Mouse (Mus musculus): ENCODE results near the gene Gan. TPM values are rescaled to one million over a fixed set of nuclear protein-coding genes. Genes with fewer than 3 reads are reported as not detected.

Gene Gan
- polyA plus RNA-seq, 1 experiment from 2014 or later = 4.1 TPM

- WGBS = 14% methylated on average over 9 of the region's 9 CpGs
- Histone ChIP-seq H3K4me1 (ENCODE audit: control insufficient read depth, insufficient read depth, low read length) (no peaks in the 10 kb centered on the region), H3K9me3 (ENCODE audit: control insufficient read depth, low read length) (no peaks in the 10 kb centered on the region), H3K9ac (replicated peaks; ENCODE audit: low read depth, low read length) (no peak overlapping the region), H3K4me2 (ENCODE audit: low read depth, low read length) (peak overlapping the region; percentile 21; the same call in 1 of the 2 replicates), H3K27me3 (ENCODE audit: control insufficient read depth, insufficient read depth, low read length) (no peaks in the 10 kb centered on the region), H3K36me3 (ENCODE audit: control insufficient read depth, insufficient read depth, low read length) (no peaks in the 10 kb centered on the region), H3K4me3 (ENCODE audit: low read depth, low read length) (0 out of 2 replicates have a peak overlapping the region, but pooled peaks have one; percentile 5), H3K27ac (ENCODE audit: low read depth, low read length) (no peak overlapping the region)
- ATAC-seq (ENCODE audit: low read depth) = peak; percentile 76; the same call in 1 of the 2 replicates
These were observed 66.7 kb downstream of the Gan start for GRCm38 (mm10) chr8:117224630-117225029.

DNA sequence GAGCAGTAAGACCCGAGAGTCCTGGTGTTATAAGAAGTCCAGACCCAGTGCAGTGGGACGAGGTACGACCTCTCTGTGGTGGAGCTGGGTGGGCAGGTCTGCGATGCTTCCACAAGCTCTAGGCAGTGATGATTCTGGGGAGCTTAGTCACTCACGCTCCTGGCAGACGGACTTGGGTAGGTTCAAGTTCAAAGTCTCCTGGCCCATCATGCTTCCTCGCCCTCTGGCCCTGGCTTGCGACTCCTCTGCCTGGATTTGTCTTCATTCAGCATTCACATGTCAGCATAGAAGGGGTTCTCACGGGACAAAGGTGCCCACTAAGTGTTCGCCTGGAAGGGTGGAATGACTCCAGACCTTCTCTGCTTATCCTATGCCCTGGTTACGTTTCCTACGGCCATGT lies 68.4 kb downstream of the Gan start:
- no peaks in the 10 kb centered on the region for H3K9me3 ChIP-seq (ENCODE audit: control insufficient read depth, low read length)
- ATAC-seq (ENCODE audit: low read depth) = no peak
- H3K9ac ChIP-seq (replicated peaks; ENCODE audit: low read depth, low read length) = no peak overlapping the region
- H3K4me1 ChIP-seq (ENCODE audit: control insufficient read depth, insufficient read depth, low read length) = no peaks in the 10 kb centered on the region
- H3K36me3 ChIP-seq (ENCODE audit: control insufficient read depth, insufficient read depth, low read length) = no peaks in the 10 kb centered on the region
- 89% methylated on average over 12 of the region's 12 CpGs for WGBS
- no peaks in the 10 kb centered on the region for H3K27me3 ChIP-seq (ENCODE audit: control insufficient read depth, insufficient read depth, low read length)
- no peak overlapping the region for H3K27ac ChIP-seq (ENCODE audit: low read depth, low read length)
- no peak overlapping the region for H3K4me3 ChIP-seq (ENCODE audit: low read depth, low read length)
- no peak overlapping the region for H3K4me2 ChIP-seq (ENCODE audit: low read depth, low read length)

- H3K36me3 ChIP-seq (ENCODE audit: control insufficient read depth, insufficient read depth, low read length) = no peaks in the 10 kb centered on the region
- H3K4me3 ChIP-seq (ENCODE audit: low read depth, low read length) = no peak overlapping the region
- no peak overlapping the region for H3K4me2 ChIP-seq (ENCODE audit: low read depth, low read length)
- WGBS = 85% methylated on average over 2 of the region's 2 CpGs
- H3K27ac ChIP-seq (ENCODE audit: low read depth, low read length) = no peak overlapping the region
- H3K9me3 ChIP-seq (ENCODE audit: control insufficient read depth, low read length) = no peaks in the 10 kb centered on the region
- H3K9ac ChIP-seq (replicated peaks; ENCODE audit: low read depth, low read length) = no peak overlapping the region
- H3K4me1 ChIP-seq (ENCODE audit: control insufficient read depth, insufficient read depth, low read length) = no peaks in the 10 kb centered on the region
- no peak for ATAC-seq (ENCODE audit: low read depth)
- H3K27me3 ChIP-seq (ENCODE audit: control insufficient read depth, insufficient read depth, low read length) = no peaks in the 10 kb centered on the region
These were observed 69.4 kb downstream of the Gan start for GRCm38 (mm10) chr8:117227339-117227738.

- H3K27ac ChIP-seq (ENCODE audit: low read depth, low read length) = no peak overlapping the region
- no peaks in the 10 kb centered on the region for H3K9me3 ChIP-seq (ENCODE audit: control insufficient read depth, low read length)
- H3K27me3 ChIP-seq (ENCODE audit: control insufficient read depth, insufficient read depth, low read length) = no peaks in the 10 kb centered on the region
- H3K4me2 ChIP-seq (ENCODE audit: low read depth, low read length) = no peak overlapping the region
- 92% methylated on average over 7 of the region's 7 CpGs for WGBS
- H3K4me3 ChIP-seq (ENCODE audit: low read depth, low read length) = no peak overlapping the region
- H3K36me3 ChIP-seq (ENCODE audit: control insufficient read depth, insufficient read depth, low read length) = no peaks in the 10 kb centered on the region
- no peak overlapping the region for H3K9ac ChIP-seq (replicated peaks; ENCODE audit: low read depth, low read length)
- no peaks in the 10 kb centered on the region for H3K4me1 ChIP-seq (ENCODE audit: control insufficient read depth, insufficient read depth, low read length)
- no peak for ATAC-seq (ENCODE audit: low read depth)
These were observed 75.3 kb downstream of the Gan start for GRCm38 (mm10) chr8:117233199-117233598.

GRCm38 (mm10) chr8:117236531-117236930 lies 78.6 kb downstream of the Gan start:
- Histone ChIP-seq H3K4me1 (ENCODE audit: control insufficient read depth, insufficient read depth, low read length) (no peaks in the 10 kb centered on the region), H3K9ac (replicated peaks; ENCODE audit: low read depth, low read length) (no peak overlapping the region), H3K9me3 (ENCODE audit: control insufficient read depth, low read length) (no peaks in the 10 kb centered on the region), H3K27me3 (ENCODE audit: control insufficient read depth, insufficient read depth, low read length) (no peaks in the 10 kb centered on the region), H3K4me3 (ENCODE audit: low read depth, low read length) (no peak overlapping the region), H3K4me2 (ENCODE audit: low read depth, low read length) (no peak overlapping the region), H3K27ac (ENCODE audit: low read depth, low read length) (no peak overlapping the region), H3K36me3 (ENCODE audit: control insufficient read depth, insufficient read depth, low read length) (no peaks in the 10 kb centered on the region)
- no peak for ATAC-seq (ENCODE audit: low read depth)
- WGBS = 95% methylated on average over 4 of the region's 4 CpGs

GRCm38 (mm10) chr8:117240326-117240725 lies 82.4 kb downstream of the Gan start:
- H3K4me1 ChIP-seq (ENCODE audit: control insufficient read depth, insufficient read depth, low read length) = no peaks in the 10 kb centered on the region
- H3K4me3 ChIP-seq (ENCODE audit: low read depth, low read length) = no peak overlapping the region
- ATAC-seq (ENCODE audit: low read depth) = no peak
- H3K4me2 ChIP-seq (ENCODE audit: low read depth, low read length) = no peak overlapping the region
- no peaks in the 10 kb centered on the region for H3K27me3 ChIP-seq (ENCODE audit: control insufficient read depth, insufficient read depth, low read length)
- WGBS = 80% methylated on average over 5 of the region's 5 CpGs
- H3K9me3 ChIP-seq (ENCODE audit: control insufficient read depth, low read length) = no peaks in the 10 kb centered on the region
- H3K36me3 ChIP-seq (ENCODE audit: control insufficient read depth, insufficient read depth, low read length) = no peaks in the 10 kb centered on the region
- H3K27ac ChIP-seq (ENCODE audit: low read depth, low read length) = no peak overlapping the region
- no peak overlapping the region for H3K9ac ChIP-seq (replicated peaks; ENCODE audit: low read depth, low read length)

DNA sequence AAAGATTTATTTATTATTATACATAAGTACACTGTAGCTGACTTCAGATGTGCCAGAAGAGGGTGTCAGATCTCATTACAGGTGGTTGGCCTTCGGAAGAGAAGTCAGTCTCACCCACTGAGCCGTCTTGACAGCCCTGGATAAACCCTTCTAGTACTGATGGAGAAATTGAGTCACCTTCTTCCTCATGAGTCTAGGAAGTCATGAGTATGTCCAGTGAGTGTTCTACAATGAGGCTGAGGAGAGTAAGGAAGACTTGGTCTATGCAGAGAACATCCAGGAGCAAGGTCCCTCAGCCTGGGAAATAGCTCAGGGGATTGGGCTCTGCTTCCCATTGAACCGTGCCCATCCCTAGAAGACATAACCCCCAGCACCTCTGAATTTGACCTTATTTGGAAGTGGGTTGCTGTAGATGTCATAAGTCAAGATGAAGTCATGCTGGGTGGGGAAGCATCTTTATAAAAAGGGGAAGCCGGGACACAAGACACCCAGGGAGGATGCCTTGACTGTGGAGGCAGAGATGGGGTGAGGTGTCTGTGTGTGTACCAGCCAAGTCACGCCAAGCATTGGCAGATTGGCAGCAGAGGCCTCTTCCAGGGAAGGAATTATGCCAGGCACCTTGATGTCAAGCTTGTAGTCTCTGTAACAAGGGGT lies 83.0 kb downstream of the Gan start:
- ATAC-seq (ENCODE audit: low read depth) = no peak
- Histone ChIP-seq H3K36me3 (ENCODE audit: control insufficient read depth, insufficient read depth, low read length) (no peaks in the 10 kb centered on the region), H3K9me3 (ENCODE audit: control insufficient read depth, low read length) (no peaks in the 10 kb centered on the region), H3K4me3 (ENCODE audit: low read depth, low read length) (no peak overlapping the region), H3K4me1 (ENCODE audit: control insufficient read depth, insufficient read depth, low read length) (no peaks in the 10 kb centered on the region), H3K27me3 (ENCODE audit: control insufficient read depth, insufficient read depth, low read length) (no peaks in the 10 kb centered on the region), H3K4me2 (ENCODE audit: low read depth, low read length) (no peak overlapping the region), H3K27ac (ENCODE audit: low read depth, low read length) (no peak overlapping the region), H3K9ac (replicated peaks; ENCODE audit: low read depth, low read length) (no peak overlapping the region)
- WGBS = 83% methylated on average over 5 of the region's 5 CpGs

DNA sequence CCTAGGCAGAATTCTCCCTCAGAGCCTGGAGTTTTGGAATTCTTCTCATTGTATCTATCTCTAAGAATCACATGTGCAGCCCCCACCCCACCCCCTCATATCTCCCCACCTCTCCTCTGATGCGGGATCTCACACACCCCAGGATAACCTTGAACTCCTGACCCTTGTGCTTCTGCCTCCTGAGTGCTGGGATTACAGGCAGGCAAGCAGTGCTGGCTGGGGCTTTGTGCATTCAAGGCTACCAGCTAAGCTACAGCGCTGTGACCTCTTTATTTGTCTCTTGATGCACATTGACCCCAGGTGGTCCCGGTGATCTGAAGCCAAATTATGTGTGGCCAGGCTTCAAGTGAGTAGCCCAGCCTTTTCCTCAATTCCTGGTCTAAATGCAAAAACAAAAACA lies 83.9 kb downstream of the Gan start:
- ATAC-seq (ENCODE audit: low read depth) = no peak
- Histone ChIP-seq H3K4me1 (ENCODE audit: control insufficient read depth, insufficient read depth, low read length) (no peaks in the 10 kb centered on the region), H3K9me3 (ENCODE audit: control insufficient read depth, low read length) (no peaks in the 10 kb centered on the region), H3K4me3 (ENCODE audit: low read depth, low read length) (no peak overlapping the region), H3K36me3 (ENCODE audit: control insufficient read depth, insufficient read depth, low read length) (no peaks in the 10 kb centered on the region), H3K4me2 (ENCODE audit: low read depth, low read length) (no peak overlapping the region), H3K27ac (ENCODE audit: low read depth, low read length) (no peak overlapping the region), H3K9ac (replicated peaks; ENCODE audit: low read depth, low read length) (no peak overlapping the region), H3K27me3 (ENCODE audit: control insufficient read depth, insufficient read depth, low read length) (no peaks in the 10 kb centered on the region)
- WGBS = 25% methylated on average over 3 of the region's 3 CpGs

GRCm38 (mm10) chr8:117242286-117242685 lies 84.4 kb downstream of the Gan start:
- H3K4me2 ChIP-seq (ENCODE audit: low read depth, low read length) = no peak overlapping the region
- no peaks in the 10 kb centered on the region for H3K4me1 ChIP-seq (ENCODE audit: control insufficient read depth, insufficient read depth, low read length)
- no peak overlapping the region for H3K27ac ChIP-seq (ENCODE audit: low read depth, low read length)
- no peaks in the 10 kb centered on the region for H3K27me3 ChIP-seq (ENCODE audit: control insufficient read depth, insufficient read depth, low read length)
- 84% methylated on average over 6 of the region's 6 CpGs for WGBS
- H3K4me3 ChIP-seq (ENCODE audit: low read depth, low read length) = no peak overlapping the region
- ATAC-seq (ENCODE audit: low read depth) = no peak
- H3K36me3 ChIP-seq (ENCODE audit: control insufficient read depth, insufficient read depth, low read length) = no peaks in the 10 kb centered on the region
- H3K9me3 ChIP-seq (ENCODE audit: control insufficient read depth, low read length) = no peaks in the 10 kb centered on the region
- H3K9ac ChIP-seq (replicated peaks; ENCODE audit: low read depth, low read length) = no peak overlapping the region
